Mouse (Mus musculus): ENCODE results near the gene Tuba1c.
"Not testable (repeated sequence)": the region's sequence is repeated elsewhere in the genome, so short reads cannot be mapped to it uniquely, and the experiment has no call there.

The Tuba1c gene

DNA sequence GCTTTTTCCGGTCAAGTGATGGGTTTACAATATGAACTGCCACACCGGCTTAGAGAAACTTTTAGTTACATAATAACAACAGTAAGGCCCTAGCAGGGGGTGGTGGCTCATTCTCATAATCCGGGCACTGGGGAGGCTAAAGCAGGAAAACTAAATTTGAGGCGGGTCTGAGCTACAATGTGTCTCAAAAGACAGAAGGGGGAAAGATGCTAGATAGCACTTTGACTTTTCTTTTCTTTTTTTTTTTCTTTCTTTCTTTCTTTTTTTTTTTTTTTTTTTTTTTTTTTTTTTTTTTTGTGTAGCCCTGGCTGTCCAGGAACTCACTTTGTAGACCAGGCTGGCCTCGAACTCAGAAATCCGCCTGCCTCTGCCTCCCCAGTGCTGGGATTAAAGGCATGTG lies 16.0 kb downstream of the Tuba1c start:
- in situ Hi-C loops (cut with MboI; ENCODE audit: unreplicated experiment in 2 of 2) = loop anchor here in 1 of 2 experiments (10.0 kb wide), 2 partner anchors 49 to 149 kb away; partner anchors contain the start of gene Dnajc22

DNA sequence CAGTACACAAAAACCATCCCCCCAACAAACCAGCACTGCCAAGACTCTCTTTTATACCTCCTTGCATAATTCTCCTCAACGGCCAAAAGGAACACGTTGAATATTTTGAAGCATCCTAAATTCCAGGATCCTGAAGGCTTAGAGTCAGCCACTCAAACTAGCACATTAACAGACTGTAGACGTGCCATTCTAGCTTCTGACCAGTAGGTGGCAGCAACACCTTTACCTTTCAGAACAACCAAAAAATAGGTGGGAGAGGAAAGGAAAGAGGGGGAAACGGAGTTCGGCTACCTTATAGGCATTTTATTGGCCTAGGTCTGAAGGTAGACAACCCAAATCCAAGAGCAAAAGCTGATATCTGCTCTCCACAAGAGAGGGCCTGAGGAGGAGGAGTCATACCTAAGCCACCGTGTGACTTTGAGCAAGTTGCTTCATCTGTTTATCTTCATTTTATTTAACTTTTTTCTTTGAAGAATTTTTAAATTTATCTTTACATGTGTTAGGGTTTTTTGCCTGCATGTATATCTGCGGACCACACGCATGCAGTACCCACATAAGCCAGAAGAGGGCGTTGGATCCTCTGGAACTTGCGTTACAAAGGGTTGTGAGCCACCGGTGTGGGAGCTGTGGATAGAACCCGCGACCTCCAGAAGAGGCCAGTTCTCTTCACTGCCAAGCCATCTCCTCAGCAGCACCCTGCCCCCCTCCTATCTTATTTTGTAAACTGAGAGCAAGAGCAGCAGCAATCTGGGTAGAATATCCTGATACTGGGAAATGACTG lies 20.0 kb downstream of the Tuba1c start:
- in situ Hi-C loops (cut with MboI; ENCODE audit: unreplicated experiment in 2 of 2) = loop anchor here in 1 of 2 experiments (10.0 kb wide), 2 partner anchors 45 to 145 kb away; partner anchors contain the start of gene Dnajc22

GRCm38 (mm10) chr15:99053373-99053772 lies 23.7 kb downstream of the Tuba1c start:
- in situ Hi-C loops (cut with MboI; ENCODE audit: unreplicated experiment in 2 of 2) = no loop called here

DNA sequence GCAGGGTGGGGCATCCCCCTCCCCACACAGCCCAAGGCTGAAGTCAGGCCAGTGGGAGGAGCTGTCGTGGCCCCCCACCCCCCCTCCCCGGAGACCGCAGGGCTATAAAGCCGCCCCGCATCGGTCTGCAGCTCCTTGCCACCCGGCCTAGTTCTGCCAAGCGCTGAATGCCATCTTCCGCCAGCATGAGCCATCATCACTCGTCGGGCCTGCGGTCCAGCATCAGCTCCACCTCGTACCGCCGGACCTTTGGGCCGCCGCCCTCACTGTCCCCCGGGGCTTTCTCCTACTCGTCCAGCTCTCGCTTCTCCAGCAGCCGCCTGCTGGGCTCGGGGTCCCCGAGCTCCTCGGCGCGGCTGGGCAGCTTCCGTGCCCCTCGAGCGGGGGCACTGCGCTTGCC lies 25.3 kb downstream of the Tuba1c start, which contains the start of gene Prph:
Gene Prph, plus strand, starts transcription at position 135 of the 400 bp plus-strand sequence.
- in situ Hi-C loops (cut with MboI; ENCODE audit: unreplicated experiment in 2 of 2) = no loop called here

DNA sequence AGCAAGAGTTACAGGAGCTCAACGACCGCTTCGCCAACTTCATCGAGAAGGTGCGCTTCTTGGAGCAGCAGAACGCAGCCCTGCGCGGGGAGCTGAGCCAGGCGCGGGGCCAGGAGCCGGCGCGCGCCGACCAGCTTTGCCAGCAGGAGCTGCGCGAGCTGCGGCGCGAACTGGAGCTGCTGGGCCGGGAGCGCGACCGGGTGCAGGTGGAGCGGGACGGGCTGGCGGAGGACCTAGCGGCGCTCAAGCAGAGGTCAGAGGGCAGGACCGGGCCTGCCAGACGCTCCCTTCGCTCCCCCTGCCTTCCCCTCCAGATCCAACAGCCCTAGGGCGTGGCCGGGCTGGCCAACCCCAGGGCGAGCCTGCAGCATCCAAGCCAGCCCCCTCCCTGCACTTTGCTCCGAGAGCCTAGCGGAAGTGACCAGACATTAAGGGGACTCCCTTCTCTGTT lies 25.8 kb downstream of the Tuba1c start:
- in situ Hi-C loops (cut with MboI; ENCODE audit: unreplicated experiment in 2 of 2) = no loop called here

DNA sequence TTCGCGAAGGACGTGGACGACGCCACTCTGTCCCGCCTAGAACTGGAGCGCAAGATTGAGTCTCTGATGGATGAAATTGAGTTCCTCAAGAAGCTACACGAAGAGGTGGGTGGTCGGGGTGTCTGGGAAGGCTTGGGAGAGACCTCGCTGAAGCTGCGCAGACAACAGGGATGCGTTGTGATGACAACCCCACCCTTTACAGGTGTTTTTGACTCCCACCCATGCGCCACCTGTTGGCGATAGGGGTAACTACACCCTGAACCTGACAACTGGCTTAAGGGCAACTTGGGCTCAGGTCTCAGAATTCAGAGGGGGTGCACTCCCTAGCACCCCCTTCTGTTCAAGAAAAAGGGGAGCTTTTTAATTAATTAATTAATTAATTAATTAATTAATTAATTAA lies 26.6 kb downstream of the Tuba1c start:
- in situ Hi-C loops (cut with MboI; ENCODE audit: unreplicated experiment in 2 of 2) = no loop called here

GRCm38 (mm10) chr15:99065557-99066165 lies 36.0 kb downstream of the Tuba1c start:
- in situ Hi-C loops (cut with MboI; ENCODE audit: unreplicated experiment in 2 of 2) = no loop called here

GRCm38 (mm10) chr15:99071988-99072387 lies 42.3 kb downstream of the Tuba1c start:
- in situ Hi-C loops (cut with MboI; ENCODE audit: unreplicated experiment in 2 of 2) = no loop called here

DNA sequence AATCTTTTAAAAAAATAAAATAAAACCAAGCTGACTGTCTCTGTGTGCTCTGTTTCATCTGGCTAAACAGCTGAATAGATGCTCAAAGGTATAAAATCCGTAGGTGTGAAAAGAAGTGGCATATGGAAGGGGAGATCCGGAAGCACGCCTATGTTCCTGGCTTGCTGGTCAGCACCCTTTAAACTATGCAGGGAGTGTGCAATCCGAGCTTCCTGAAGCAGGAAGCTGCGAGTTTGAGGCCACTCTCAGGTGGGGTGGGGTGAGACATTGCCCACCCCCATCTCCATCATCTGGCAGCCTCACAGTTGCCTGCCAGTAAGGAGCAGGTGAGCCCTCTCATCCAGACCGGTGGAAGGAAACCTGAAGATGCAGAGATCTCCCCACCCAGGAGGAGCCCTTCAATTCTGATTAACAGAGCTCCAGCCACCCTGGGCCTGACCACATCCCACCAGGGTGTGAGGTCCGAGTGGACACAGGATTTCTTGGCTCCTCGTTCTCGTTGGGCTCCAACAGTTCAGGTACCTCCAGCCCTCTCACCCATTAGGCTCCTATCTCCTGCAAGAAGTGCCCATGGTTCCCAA lies 44.4 kb downstream of the Tuba1c start, which contains the start of gene Troap:
Gene Troap, plus strand, starts transcription at position 557 of the 581 bp plus-strand sequence.
- in situ Hi-C loops (cut with MboI; ENCODE audit: unreplicated experiment in 2 of 2) = no loop called here

- in situ Hi-C loops (cut with MboI; ENCODE audit: unreplicated experiment in 2 of 2) = no loop called here
These were observed 45.1 kb downstream of the Tuba1c start for GRCm38 (mm10) chr15:99074600-99075333.

GRCm38 (mm10) chr15:99076011-99076410 lies 46.3 kb downstream of the Tuba1c start:
- in situ Hi-C loops (cut with MboI; ENCODE audit: unreplicated experiment in 2 of 2) = not testable (repeated sequence)

DNA sequence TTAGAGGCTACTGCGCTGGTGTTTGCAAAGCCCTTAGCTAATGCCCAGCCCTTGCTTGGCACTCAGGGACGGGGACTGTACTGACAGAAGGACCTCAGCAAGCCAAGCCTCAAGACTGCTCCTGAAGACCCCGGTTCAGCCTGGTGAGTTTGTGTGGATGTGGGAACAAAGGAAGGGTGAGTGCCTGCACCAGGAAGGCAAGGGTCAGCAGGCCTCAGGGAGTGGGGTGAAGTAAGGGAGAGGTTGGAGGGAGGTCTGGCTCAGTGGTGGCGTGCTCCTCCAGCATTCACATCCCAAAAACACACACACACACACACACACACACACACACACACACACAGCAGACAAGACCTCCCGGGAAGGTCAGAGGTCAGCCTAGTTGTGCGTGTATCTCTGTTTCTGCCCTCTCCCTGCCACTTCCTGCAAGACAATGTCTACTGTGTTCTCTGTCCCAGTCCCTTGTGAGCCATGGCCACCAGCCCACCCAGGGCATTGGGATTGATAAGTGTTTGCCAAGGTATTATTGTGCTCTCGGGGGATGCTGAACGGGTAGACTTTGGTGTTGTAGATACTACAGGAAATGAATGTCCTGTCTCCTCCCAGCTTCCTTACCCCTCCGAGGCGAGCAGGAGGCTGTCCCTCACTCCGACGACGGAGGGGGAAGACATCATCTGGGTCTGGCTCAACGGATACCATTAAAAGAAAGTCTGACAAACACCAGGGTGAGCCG lies 48.7 kb downstream of the Tuba1c start:
- in situ Hi-C loops (cut with MboI; ENCODE audit: unreplicated experiment in 2 of 2) = no loop called here

DNA sequence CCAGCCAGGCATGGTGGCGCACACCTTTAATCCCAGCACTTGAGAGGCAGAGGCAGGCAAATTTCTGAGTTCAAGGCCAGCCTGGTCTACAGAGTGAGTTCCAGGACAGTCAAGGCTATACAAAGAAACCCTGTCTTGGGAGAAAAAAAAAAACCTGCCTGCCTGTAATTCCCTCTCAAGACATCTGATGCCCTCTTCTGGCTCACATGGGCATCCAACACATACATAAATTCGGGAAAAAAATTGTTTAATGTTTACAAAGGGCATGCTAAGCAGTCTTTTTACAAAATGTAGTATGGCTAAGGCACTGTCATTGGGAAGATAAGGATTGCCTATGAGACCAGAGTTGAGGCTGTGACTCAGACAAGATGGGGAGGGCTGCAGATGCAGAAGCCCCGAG lies 50.1 kb downstream of the Tuba1c start:
- in situ Hi-C loops (cut with MboI; ENCODE audit: unreplicated experiment in 2 of 2) = no loop called here

- in situ Hi-C loops (cut with MboI; ENCODE audit: unreplicated experiment in 2 of 2) = no loop called here
These were observed 52.6 kb downstream of the Tuba1c start for GRCm38 (mm10) chr15:99082322-99082721.

DNA sequence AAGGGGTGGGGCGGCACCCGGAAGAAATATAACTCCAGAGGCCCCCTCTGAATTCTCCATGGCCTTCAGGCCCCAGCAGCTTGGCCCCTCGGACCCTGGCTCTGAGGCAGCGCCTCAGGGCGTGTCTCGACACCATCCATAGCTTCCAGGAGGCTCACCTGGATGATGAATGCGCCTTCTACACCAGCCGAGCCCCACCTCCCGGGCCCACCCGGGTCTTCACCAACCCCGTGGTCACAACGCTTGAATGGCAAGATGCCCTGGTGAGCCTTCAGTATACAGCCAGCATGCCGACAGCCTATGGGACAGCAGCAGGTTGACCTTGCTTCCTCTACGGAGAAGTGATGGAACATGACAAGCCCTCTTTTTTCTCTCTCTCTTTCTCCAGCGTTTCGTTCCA lies 53.1 kb downstream of the Tuba1c start:
- in situ Hi-C loops (cut with MboI; ENCODE audit: unreplicated experiment in 2 of 2) = no loop called here

DNA sequence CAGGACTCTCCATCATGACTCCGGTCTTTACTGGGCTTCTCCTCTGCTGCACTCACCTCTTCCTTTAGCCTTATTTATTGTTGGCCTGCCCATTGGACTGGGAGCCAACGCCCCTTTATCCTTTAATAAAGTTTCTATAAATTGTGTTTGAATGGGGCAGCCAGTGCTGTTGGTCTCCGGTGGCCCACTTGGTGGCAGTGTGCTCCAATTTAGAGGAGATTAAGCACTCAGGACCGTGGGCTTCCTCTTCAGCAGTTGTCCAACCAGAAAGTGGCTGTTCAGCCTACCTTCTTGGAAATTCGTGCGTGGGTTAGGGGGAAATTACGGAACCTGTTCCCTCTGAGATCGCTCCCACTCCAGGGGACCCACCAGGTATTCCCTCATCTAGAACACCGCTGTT lies 53.6 kb downstream of the Tuba1c start:
- in situ Hi-C loops (cut with MboI; ENCODE audit: unreplicated experiment in 2 of 2) = no loop called here

- in situ Hi-C loops (cut with MboI; ENCODE audit: unreplicated experiment in 2 of 2) = no loop called here
These were observed 54.3 kb downstream of the Tuba1c start for GRCm38 (mm10) chr15:99083867-99084557.

- in situ Hi-C loops (cut with MboI; ENCODE audit: unreplicated experiment in 2 of 2) = loop anchor here in 1 of 2 experiments (5.0 kb wide), 1 partner anchor 82 kb away; no protein-coding TSS in a partner anchor
These were observed 54.9 kb downstream of the Tuba1c start for GRCm38 (mm10) chr15:99084618-99085017.

- in situ Hi-C loops (cut with MboI; ENCODE audit: unreplicated experiment in 2 of 2) = loop anchor here in 1 of 2 experiments (5.0 kb wide), 1 partner anchor 84 kb away; no protein-coding TSS in a partner anchor
These were observed 56.3 kb downstream of the Tuba1c start for GRCm38 (mm10) chr15:99085997-99086396.

Measured in v-Abl transformed pro-B cells (cell line).